Mouse (Mus musculus) small intestine, adult 2 months (tissue): ENCODE data around the gene Nfatc3. TPM values are rescaled to one million over a fixed set of nuclear protein-coding genes. Genes with fewer than 3 reads are reported as not detected.

Experiments used
- H3K27ac ChIP-seq: fragments of 200-500 bp; 2 replicates; pipeline ENCODE4 v1.5.1; 2012; ENCODE audit warnings: low read depth, low read length, control low read depth, inconsistent platforms; ENCODE audit not compliant: insufficient read depth
- H3K27me3 ChIP-seq: fragments of 200-500 bp; 2 replicates; pipeline ENCODE4 v1.6.1; 2012; ENCODE audit warnings: mild to moderate bottlenecking, moderate library complexity, low read length, inconsistent platforms; ENCODE audit not compliant: control insufficient read depth, insufficient read depth
- H3K36me3 ChIP-seq: fragments of 200-500 bp; 2 replicates; pipeline ENCODE4 v1.6.1; 2012; ENCODE audit warnings: mild to moderate bottlenecking, low read length, control low read depth, inconsistent platforms; ENCODE audit not compliant: control insufficient read depth, insufficient read depth
- H3K4me1 ChIP-seq: fragments of 200-500 bp; 2 replicates; pipeline ENCODE4 v1.6.1; 2012; ENCODE audit warnings: low read length, inconsistent platforms, mixed read lengths; ENCODE audit not compliant: control insufficient read depth, insufficient read depth, insufficient read length
- H3K4me3 ChIP-seq: fragments of 200-500 bp; 2 replicates; pipeline ENCODE4 v1.5.1; 2012; ENCODE audit warnings: low read depth, mild to moderate bottlenecking, control low read depth, inconsistent platforms, low read length, moderate library complexity
- CTCF ChIP-seq: fragments of 200-500 bp; IDR thresholded peaks from 2 replicates; pipeline ENCODE4 v1.5.1; 2012; ENCODE audit warnings: low read depth, mild to moderate bottlenecking, control low read depth, inconsistent platforms, low read length, moderate library complexity, mixed read lengths; ENCODE audit not compliant: insufficient replicate concordance, insufficient read length; ENCODE audit errors: extremely low read depth
- POLR2A ChIP-seq: fragments of 200-500 bp; IDR thresholded peaks from 2 replicates; pipeline ENCODE4 v1.6.1; 2012; ENCODE audit warnings: low read depth, mild to moderate bottlenecking, control low read depth, inconsistent platforms, low read length, moderate library complexity
- WGBS: fragments of 180-500 bp; shearing (Covaris S2); methylation state at CpG from one replicate; pipeline ENCODE4 v1.1.7; 2018; 5-methylcytosine and 5-hydroxymethylcytosine counted together
- polyA plus RNA-seq: library from polyadenylated mRNA; depleted of rRNA; stranded (reverse); fragments of >200 nt; gene quantifications from 2 replicates; pipeline ENCODE4 v1.2.3, GENCODE M21; 2012

The Nfatc3 gene
- polyA plus RNA-seq, 1 experiment: 17.0 TPM

DNA sequence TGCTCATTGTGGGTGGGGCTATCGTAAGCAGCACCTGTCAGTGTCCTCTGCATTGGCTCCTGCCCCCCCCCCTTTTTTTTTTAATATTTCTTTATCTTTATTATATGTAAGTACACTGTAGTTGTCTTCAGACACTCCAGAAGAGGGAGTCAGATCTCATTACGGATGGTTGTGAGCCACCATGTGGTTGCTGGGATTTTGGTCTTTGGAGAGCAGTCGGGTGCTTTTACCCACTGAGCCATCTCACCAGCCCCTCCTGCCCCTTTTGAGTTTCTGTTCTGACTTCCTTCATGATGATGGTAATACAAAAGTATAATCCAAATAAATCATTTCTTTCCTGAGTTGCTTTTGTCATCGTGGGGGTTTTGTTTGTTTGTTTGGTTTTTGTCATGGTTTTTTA, 43.7 kb downstream of the Nfatc3 start:
- no peak for TF ChIP-seq CTCF
- TF ChIP-seq POLR2A: no peak
- H3K4me1 ChIP-seq: no peaks in the 10 kb centered on the region
- H3K36me3 ChIP-seq: peaks cover 41% of the 10 kb centered on the region
- WGBS: 78% methylated on average over 4 of the region's 4 CpGs
- H3K4me3 ChIP-seq: no peak overlapping the region
- no peak overlapping the region for H3K27ac ChIP-seq
- no peaks in the 10 kb centered on the region for H3K27me3 ChIP-seq

DNA sequence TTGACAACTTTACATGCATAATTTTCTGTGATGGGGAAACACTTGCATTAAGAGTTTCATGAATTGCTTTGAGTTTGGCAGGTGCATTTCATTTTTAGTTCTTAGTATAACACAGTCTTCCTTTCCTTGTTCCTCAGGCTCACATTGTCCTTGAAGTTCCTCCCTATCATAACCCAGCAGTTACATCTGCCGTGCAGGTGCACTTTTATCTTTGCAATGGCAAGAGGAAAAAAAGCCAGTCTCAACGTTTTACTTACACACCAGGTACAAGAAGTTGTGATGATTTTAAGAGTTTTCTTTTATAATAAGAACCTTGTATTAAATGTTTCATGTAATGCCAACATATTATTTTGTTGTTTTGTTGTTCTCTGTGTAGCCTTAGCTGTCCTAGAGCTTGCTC, 45.2 kb downstream of the Nfatc3 start:
- no peak overlapping the region for H3K27ac ChIP-seq
- no peaks in the 10 kb centered on the region for H3K4me1 ChIP-seq
- H3K4me3 ChIP-seq: no peak overlapping the region
- WGBS: 27% methylated on average over 2 of the region's 2 CpGs
- TF ChIP-seq POLR2A (no peak), CTCF (no peak)
- H3K36me3 ChIP-seq: peaks cover 54% of the 10 kb centered on the region
- no peaks in the 10 kb centered on the region for H3K27me3 ChIP-seq

DNA sequence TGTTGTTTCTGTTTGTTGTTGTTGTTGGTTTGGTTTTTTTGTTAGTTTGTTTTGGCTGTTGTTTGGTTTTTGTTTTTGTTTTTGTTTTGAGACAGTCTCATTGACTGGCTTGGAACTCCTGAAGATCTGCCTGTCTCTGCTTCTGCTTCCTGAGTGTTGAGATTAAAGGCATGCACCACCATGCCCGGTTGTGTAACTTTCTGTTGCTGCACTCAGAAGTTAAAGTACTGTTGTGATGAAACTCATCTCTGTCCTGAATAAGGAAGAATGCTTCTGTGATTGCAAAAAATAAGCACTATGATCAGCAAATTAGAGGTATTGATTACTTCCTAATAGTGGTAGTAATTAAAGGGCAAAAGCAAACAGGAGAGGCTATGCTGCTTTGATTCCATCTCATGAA, 47.6 kb downstream of the Nfatc3 start:
- WGBS: 60% methylated on average over 1 of the region's 1 CpGs
- H3K36me3 ChIP-seq: peaks cover 54% of the 10 kb centered on the region

DNA sequence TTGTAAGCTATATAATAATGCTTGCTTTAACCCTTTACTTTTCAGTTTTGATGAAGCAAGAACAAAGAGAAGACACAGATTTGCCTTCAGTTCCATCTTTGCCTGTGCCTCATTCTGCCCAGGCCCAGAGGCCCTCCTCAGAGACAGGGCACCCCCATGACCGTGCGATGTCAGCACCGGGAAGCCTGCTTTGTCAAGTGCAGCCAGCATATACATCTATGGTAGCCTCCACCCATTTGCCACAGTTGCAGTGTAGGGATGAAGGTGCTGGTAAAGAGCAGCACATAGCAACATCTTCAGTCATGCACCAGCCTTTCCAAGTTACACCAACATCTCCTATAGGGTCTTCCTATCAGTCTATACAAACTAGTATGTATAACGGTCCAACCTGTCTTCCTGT, 49.4 kb downstream of the Nfatc3 start:
- TF ChIP-seq CTCF (no peak), POLR2A (no peak)
- Histone ChIP-seq H3K27me3 (no peaks in the 10 kb centered on the region), H3K27ac (no peak overlapping the region), H3K4me1 (no peaks in the 10 kb centered on the region), H3K4me3 (no peak overlapping the region), H3K36me3 (peaks cover 50% of the 10 kb centered on the region)
- 94% methylated on average over 4 of the region's 4 CpGs for WGBS

More for the DNA sequence above, 47.6 kb downstream of the Nfatc3 start:
- Histone ChIP-seq H3K27ac (no peak overlapping the region), H3K4me1 (no peaks in the 10 kb centered on the region), H3K27me3 (no peaks in the 10 kb centered on the region), H3K4me3 (no peak overlapping the region)
- TF ChIP-seq POLR2A (no peak), CTCF (no peak)

DNA sequence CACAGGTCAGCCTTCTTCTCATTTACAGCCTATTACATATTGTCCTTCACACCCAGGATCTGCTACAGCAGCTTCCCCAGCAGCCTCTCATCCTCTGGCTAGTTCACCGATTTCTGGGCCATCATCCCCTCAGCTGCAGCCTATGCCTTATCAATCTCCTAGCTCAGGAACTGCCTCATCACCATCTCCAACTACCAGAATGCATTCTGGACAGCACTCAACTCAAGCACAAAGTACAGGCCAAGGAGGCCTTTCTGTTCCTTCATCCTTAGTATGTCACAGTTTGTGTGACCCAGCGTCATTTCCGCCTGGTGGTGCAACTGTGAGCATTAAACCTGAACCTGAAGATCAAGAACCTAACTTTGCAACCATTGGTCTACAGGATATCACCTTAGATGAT, 50.1 kb downstream of the Nfatc3 start:
- Histone ChIP-seq H3K4me3 (no peak overlapping the region), H3K27me3 (no peaks in the 10 kb centered on the region), H3K4me1 (no peaks in the 10 kb centered on the region), H3K36me3 (peaks cover 46% of the 10 kb centered on the region), H3K27ac (no peak overlapping the region)
- no peak for TF ChIP-seq POLR2A
- no peak for TF ChIP-seq CTCF
- 92% methylated on average over 3 of the region's 3 CpGs for WGBS

DNA sequence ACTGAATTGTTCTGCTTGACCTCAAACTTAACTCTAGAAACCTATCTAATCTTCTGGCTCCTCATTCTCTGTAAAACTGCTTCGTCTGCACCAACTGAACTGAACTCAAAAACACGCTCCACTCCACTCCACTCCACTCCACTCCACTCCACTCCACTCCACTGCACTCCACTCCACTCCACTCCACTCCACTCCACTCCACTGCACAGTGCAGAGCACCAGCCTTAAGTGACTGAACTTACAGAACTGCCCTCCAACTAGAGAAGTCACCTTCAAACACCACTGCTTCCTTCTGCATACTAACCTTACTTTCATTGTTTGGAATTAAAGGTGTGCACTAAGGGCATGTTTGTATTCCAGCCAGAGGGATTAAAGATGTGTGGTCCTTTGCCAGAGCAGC, 53.4 kb downstream of the Nfatc3 start:
- no peaks in the 10 kb centered on the region for H3K4me1 ChIP-seq
- no peak overlapping the region for H3K4me3 ChIP-seq
- no peak for TF ChIP-seq POLR2A
- 82% methylated on average over 2 of the region's 2 CpGs for WGBS
- no peaks in the 10 kb centered on the region for H3K27me3 ChIP-seq
- peaks cover 47% of the 10 kb centered on the region for H3K36me3 ChIP-seq
- no peak overlapping the region for H3K27ac ChIP-seq

DNA sequence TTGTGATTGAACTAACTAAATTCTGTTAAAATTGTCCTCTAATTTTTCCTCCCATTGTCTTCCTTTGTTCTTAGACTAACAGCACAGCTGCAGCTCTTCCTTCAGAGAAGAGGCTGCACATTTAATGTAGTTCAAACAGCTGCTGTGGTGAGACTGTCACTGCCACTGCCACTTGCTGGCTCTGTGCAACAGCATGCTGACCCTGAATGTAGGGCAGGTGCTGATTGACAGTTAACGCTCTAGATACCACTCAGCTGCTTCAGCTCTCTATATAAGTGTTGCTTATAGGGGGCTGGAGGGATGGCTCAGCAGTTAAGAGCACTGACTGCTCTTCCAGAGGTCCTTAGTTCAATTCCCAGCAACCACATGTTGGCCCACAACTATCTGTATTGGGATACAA, 53.9 kb downstream of the Nfatc3 start:
- no peaks in the 10 kb centered on the region for H3K4me1 ChIP-seq
- no peak overlapping the region for H3K27ac ChIP-seq
- H3K36me3 ChIP-seq: peaks cover 48% of the 10 kb centered on the region
- H3K27me3 ChIP-seq: no peaks in the 10 kb centered on the region
- no peak overlapping the region for H3K4me3 ChIP-seq
- TF ChIP-seq CTCF: no peak
- no peak for TF ChIP-seq POLR2A
- WGBS: 93% methylated on average over 1 of the region's 1 CpGs

DNA sequence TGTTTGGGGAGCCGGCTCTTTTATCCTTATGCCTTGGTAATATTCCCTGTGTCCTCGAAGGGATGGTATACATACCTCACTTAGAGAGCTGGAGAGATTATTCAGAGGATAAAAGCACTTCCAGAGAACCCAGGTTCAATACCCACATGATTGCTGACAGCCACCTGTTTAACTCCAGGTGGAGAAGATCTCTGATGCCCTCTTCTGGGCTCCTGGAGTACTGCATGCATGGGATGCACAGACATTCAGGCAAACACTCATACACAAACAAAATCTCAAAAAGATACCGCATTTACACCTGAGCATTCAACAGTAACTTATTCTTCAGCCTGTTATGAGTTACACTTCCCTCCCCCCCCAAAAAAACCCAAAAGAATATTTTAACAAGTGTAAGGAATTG, 57.3 kb downstream of the Nfatc3 start:
- Histone ChIP-seq H3K36me3 (peaks cover 41% of the 10 kb centered on the region), H3K4me1 (no peaks in the 10 kb centered on the region), H3K27ac (no peak overlapping the region), H3K4me3 (no peak overlapping the region), H3K27me3 (no peaks in the 10 kb centered on the region)
- WGBS: 98% methylated on average over 3 of the region's 3 CpGs
- 0 out of 2 replicates have a peak, but pooled peaks have one; percentile 14 for TF ChIP-seq CTCF
- no peak for TF ChIP-seq POLR2A

DNA sequence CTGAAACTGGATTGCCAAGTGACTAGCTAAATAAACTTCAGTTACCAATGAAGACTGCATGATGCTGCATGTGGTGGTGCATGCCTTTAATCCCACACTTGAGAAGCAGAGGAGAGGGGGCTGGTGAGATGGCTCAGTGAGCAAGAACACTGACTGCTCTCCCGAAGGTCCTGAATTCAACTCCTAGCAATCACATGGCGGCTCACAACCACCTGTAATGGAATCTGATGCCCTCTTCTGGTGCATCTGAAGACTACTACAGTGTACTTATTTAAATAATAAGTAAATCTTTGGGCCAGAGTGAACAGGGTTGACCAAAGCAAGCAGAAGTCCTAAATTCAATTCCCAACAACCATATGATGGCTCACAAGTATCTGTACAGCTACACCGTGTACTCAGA, 64.8 kb downstream of the Nfatc3 start:
- no peak overlapping the region for H3K4me3 ChIP-seq
- TF ChIP-seq CTCF: no peak
- TF ChIP-seq POLR2A: no peak
- H3K27me3 ChIP-seq: no peaks in the 10 kb centered on the region
- peaks cover 27% of the 10 kb centered on the region for H3K36me3 ChIP-seq
- WGBS: 77% methylated on average over 3 of the region's 3 CpGs
- no peaks in the 10 kb centered on the region for H3K4me1 ChIP-seq
- H3K27ac ChIP-seq: no peak overlapping the region
